Mouse (Mus musculus) liver, embryonic 11.5 days (tissue): ENCODE measurements at regions not wholly inside any gene's neighbourhood (a gene's known extent, or its start where the extent isn't known, plus 50 kb on each side); places are given as distances from the start of the nearest gene placed in this dataset.

Experiments used
- ATAC-seq: fragments of 200-750 bp; cut with Nextera tagmentation; replicated peaks from 2 replicates; pipeline ENCODE4 v1.8.0; 2017; ENCODE audit warnings: moderate number of reproducible peaks, mild to moderate bottlenecking, moderate TSS enrichment, moderate library complexity; ENCODE audit not compliant: low FRiP score
- DNase-seq: peaks from one replicate; pipeline ENCODE4 v3.0.0-alpha.2; 2017; ENCODE audit warnings: low spot score
- H3K27ac ChIP-seq: fragments of 300-500 bp; sonication (generic); 2 replicates; pipeline ENCODE4 v1.5.1; 2014; ENCODE audit warnings: mild to moderate bottlenecking, low read depth, low read length, control low read depth
- H3K27me3 ChIP-seq: fragments of 300-500 bp; sonication (generic); replicated peaks from 2 replicates; pipeline ENCODE4 v1.6.1; 2014; ENCODE audit warnings: low read length, mixed read lengths; ENCODE audit not compliant: control insufficient read depth, insufficient read depth
- H3K36me3 ChIP-seq: fragments of 300-500 bp; sonication (generic); 2 replicates; pipeline ENCODE4 v1.6.1; 2014; ENCODE audit warnings: mild to moderate bottlenecking, low read length, moderate library complexity, mixed read lengths; ENCODE audit not compliant: control insufficient read depth, insufficient read depth
- H3K4me1 ChIP-seq: fragments of 300-500 bp; sonication (generic); replicated peaks from 2 replicates; pipeline ENCODE4 v1.6.1; 2014; ENCODE audit warnings: low read length, mixed read lengths; ENCODE audit not compliant: control insufficient read depth, insufficient read depth
- H3K4me2 ChIP-seq: fragments of 300-500 bp; sonication (generic); 2 replicates; pipeline ENCODE4 v1.6.1; 2014; ENCODE audit warnings: mild to moderate bottlenecking, control low read depth, moderate library complexity
- H3K4me3 ChIP-seq: fragments of 300-500 bp; sonication (generic); 2 replicates; pipeline ENCODE4 v1.5.1; 2014; ENCODE audit warnings: low read depth, low read length, control low read depth
- H3K9ac ChIP-seq: fragments of 300-500 bp; sonication (generic); 2 replicates; pipeline ENCODE4 v1.6.1; 2014; ENCODE audit warnings: low read depth, low read length, control low read depth
- H3K9me3 ChIP-seq: fragments of 300-500 bp; sonication (generic); 2 replicates; pipeline ENCODE4 v1.6.1; 2016; ENCODE audit warnings: low read length, inconsistent platforms, mixed read lengths; ENCODE audit not compliant: control insufficient read depth
- WGBS: fragments of 180-500 bp; shearing (Covaris S2); extraction: QIAGEN DNeasy Blood & Tissue Kit; methylation state at CpG from one replicate; pipeline ENCODE4 v1.1.7; 2014; 5-methylcytosine and 5-hydroxymethylcytosine counted together

- no peak overlapping the region for H3K9ac ChIP-seq
- no peaks in the 10 kb centered on the region for H3K36me3 ChIP-seq
- H3K9me3 ChIP-seq: no peaks in the 10 kb centered on the region
- H3K4me1 ChIP-seq: no peaks in the 10 kb centered on the region
- H3K4me2 ChIP-seq: no peak overlapping the region
- no peak for DNase-seq
- ATAC-seq: no peak
- H3K27ac ChIP-seq: no peak overlapping the region
- 55% methylated on average over 6 of the region's 6 CpGs for WGBS
- H3K27me3 ChIP-seq: no peaks in the 10 kb centered on the region
- H3K4me3 ChIP-seq: no peak overlapping the region
Observed at GRCm38 (mm10) chr4:81956926-81957694, 514.5 kb upstream of the Mpdz start.

GRCm38 (mm10) chr4:81953023-81953422 lies 510.4 kb upstream of the Mpdz start:
- no peak for ATAC-seq
- Histone ChIP-seq H3K36me3 (no peaks in the 10 kb centered on the region), H3K4me2 (no peak overlapping the region), H3K9me3 (no peaks in the 10 kb centered on the region), H3K4me1 (no peaks in the 10 kb centered on the region), H3K4me3 (no peak overlapping the region), H3K9ac (no peak overlapping the region), H3K27ac (no peak overlapping the region), H3K27me3 (no peaks in the 10 kb centered on the region)
- WGBS: 53% methylated on average over 4 of the region's 4 CpGs
- DNase-seq: no peak

- H3K4me1 ChIP-seq: no peaks in the 10 kb centered on the region
- DNase-seq (no peak), ATAC-seq (no peak)
- no peak overlapping the region for H3K4me2 ChIP-seq
- no peaks in the 10 kb centered on the region for H3K36me3 ChIP-seq
- no peak overlapping the region for H3K27ac ChIP-seq
- H3K9me3 ChIP-seq: no peaks in the 10 kb centered on the region
- H3K9ac ChIP-seq: no peak overlapping the region
- WGBS: 85% methylated on average over 5 of the region's 5 CpGs
- H3K27me3 ChIP-seq: no peaks in the 10 kb centered on the region
- no peak overlapping the region for H3K4me3 ChIP-seq
Observed at GRCm38 (mm10) chr4:81937384-81937783, 494.8 kb upstream of the Mpdz start.

GRCm38 (mm10) chr4:81930956-81931355 lies 488.3 kb upstream of the Mpdz start:
- ATAC-seq: no peak
- no peak overlapping the region for H3K9ac ChIP-seq
- no peaks in the 10 kb centered on the region for H3K36me3 ChIP-seq
- H3K4me3 ChIP-seq: no peak overlapping the region
- no peak overlapping the region for H3K4me2 ChIP-seq
- no peaks in the 10 kb centered on the region for H3K27me3 ChIP-seq
- WGBS: 59% methylated on average over 1 of the region's 1 CpGs
- H3K9me3 ChIP-seq: no peaks in the 10 kb centered on the region
- no peak overlapping the region for H3K27ac ChIP-seq
- DNase-seq: no peak
- H3K4me1 ChIP-seq: no peaks in the 10 kb centered on the region

DNA sequence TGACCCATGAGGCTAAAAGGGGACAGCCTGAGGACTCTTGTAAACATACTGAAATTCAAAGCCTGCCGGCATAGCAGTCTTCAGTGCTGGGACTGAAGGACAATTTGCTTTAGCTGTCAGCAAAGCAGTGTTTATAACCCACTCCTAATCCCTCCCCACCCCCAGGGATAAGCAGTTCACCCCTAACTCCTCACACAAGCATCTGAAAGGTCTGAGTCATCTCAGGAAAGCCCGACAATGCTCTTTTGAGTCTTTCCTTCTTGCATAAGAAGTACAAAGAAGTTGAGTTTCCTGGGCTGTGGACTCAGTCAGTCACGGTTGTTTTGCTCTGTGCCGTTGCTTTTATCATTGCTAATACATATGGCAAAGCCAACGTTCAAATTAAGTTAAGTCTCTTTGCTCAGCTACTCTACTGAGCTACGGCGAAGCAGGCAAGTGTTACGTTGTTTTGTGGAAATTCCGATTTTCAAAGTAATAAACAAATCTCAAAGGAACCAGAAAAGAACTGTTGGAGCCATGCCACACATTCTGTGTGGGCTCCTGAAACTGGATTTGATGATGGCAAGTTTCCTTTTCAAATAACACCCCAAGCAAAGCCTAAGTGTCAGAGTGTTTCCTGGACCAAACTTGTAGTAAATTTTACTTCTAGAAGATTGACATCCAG lies 486.1 kb upstream of the Mpdz start:
- whole genome bisulfite sequencing: 59% methylated on average over 9 of the region's 9 CpGs
- H3K4me1 ChIP-seq: no peaks in the 10 kb centered on the region
- H3K36me3 ChIP-seq: no peaks in the 10 kb centered on the region
- no peak overlapping the region for H3K9ac ChIP-seq
- no peak overlapping the region for H3K4me3 ChIP-seq
- no peak overlapping the region for H3K4me2 ChIP-seq
- no peak for ATAC-seq
- no peaks in the 10 kb centered on the region for H3K9me3 ChIP-seq
- H3K27me3 ChIP-seq: no peaks in the 10 kb centered on the region
- no peak for DNase-seq
- H3K27ac ChIP-seq: no peak overlapping the region

DNA sequence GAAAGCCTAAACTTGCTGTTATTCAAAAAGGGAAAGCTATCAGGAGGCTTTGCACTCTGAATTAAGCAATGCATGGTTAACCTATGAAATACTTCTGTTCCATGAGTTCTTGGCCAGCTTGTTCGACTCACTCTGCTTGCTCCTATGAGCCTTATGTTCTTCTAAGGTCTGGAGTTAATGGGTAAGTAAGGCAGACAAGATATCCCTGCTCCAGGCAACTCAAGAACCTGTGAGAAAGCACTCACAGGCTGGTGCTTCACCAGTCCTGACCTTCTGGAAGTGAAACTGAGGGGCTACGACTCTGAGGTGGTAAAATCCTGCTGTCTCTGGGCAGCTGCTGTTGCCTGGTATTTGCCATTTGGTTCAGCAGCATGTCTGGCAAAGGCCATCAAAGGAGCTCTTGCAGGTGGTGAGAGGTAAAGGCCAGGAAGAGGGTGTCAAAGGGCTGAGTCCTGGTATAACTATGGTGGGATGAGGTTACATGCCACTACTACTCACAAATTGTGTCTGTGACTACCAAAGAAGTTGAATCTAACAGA lies 484.6 kb upstream of the Mpdz start:
- no peak for DNase-seq
- Histone ChIP-seq H3K9me3 (no peaks in the 10 kb centered on the region), H3K9ac (no peak overlapping the region), H3K4me3 (no peak overlapping the region), H3K27me3 (no peaks in the 10 kb centered on the region), H3K27ac (no peak overlapping the region), H3K4me1 (no peaks in the 10 kb centered on the region), H3K36me3 (no peaks in the 10 kb centered on the region), H3K4me2 (no peak overlapping the region)
- 64% methylated on average over 2 of the region's 2 CpGs for WGBS
- ATAC-seq: no peak

DNA sequence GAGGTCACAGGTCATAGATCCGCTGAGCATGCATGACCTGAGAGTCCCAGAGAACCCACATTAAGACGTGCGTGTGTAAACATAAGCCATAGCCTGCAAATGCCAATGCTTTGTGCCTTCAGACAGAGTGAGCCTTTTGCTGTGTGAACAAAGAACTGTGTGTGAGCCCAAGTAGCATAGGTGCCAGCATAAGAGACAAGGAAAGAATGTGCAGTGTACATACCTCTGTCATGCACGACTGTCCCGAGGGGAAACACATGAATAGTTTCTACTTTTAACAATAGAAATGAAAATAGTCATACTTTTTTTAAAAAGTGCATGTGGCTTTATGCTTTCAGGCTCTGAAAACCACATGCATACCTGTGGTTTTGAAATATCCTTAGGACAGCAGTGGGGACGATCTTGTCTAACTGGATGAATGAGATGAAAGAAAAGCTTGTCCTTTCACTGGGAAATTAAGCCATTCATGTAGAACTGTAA lies 484.1 kb upstream of the Mpdz start:
- no peak overlapping the region for H3K27ac ChIP-seq
- H3K9me3 ChIP-seq: no peaks in the 10 kb centered on the region
- DNase-seq (no peak), ATAC-seq (no peak)
- 59% methylated on average over 6 of the region's 6 CpGs for WGBS
- H3K4me3 ChIP-seq: no peak overlapping the region
- no peak overlapping the region for H3K9ac ChIP-seq
- H3K36me3 ChIP-seq: no peaks in the 10 kb centered on the region
- H3K4me2 ChIP-seq: no peak overlapping the region
- no peaks in the 10 kb centered on the region for H3K27me3 ChIP-seq
- H3K4me1 ChIP-seq: no peaks in the 10 kb centered on the region

DNA sequence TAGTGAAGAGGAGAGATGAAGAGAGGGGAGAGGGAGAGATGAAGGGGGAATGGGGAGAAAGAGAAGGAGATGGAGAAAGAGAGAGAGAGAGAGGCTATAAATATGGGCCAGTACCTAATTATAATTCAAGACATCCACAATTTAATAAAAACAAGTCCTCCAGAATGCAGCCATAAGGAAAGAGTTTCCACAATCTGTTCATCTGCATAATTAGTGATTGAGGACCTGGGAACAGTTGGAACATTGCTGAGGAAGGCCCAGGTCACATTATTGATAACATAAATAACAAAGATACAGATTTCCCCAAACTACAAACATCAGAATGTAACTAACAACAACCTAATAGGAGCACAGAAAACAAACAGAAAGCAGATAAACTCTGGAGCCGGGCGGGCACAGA lies 483.0 kb upstream of the Mpdz start:
- Histone ChIP-seq H3K4me1 (no peaks in the 10 kb centered on the region), H3K4me3 (no peak overlapping the region), H3K9me3 (no peaks in the 10 kb centered on the region), H3K36me3 (no peaks in the 10 kb centered on the region), H3K9ac (no peak overlapping the region), H3K27me3 (no peaks in the 10 kb centered on the region), H3K4me2 (no peak overlapping the region), H3K27ac (no peak overlapping the region)
- DNase-seq: no peak
- ATAC-seq: no peak
- 63% methylated on average over 2 of the region's 2 CpGs for WGBS

GRCm38 (mm10) chr4:81924120-81924519 lies 481.5 kb upstream of the Mpdz start:
- no peak for ATAC-seq
- DNase-seq: no peak
- Histone ChIP-seq H3K27ac (no peak overlapping the region), H3K9me3 (no peaks in the 10 kb centered on the region), H3K36me3 (no peaks in the 10 kb centered on the region), H3K4me3 (no peak overlapping the region), H3K4me2 (no peak overlapping the region), H3K4me1 (no peaks in the 10 kb centered on the region), H3K9ac (no peak overlapping the region), H3K27me3 (no peaks in the 10 kb centered on the region)
- WGBS: 78% methylated on average over 1 of the region's 1 CpGs
